Mouse (Mus musculus) urinary bladder, adult 18-20 months (tissue): Measurements from ENCODE around the gene Sp6.
A peak's percentile ranks its signal among the peaks of the same experiment; 100 is the strongest.

Experiments used
- DNase-seq, 2 experiments: peaks; one replicate each; pipeline ENCODE4 v3.0.0; 2022; ENCODE audit warnings: low spot score in 2 of 2, mixed read lengths in 2 of 2

The Sp6 gene

GRCm38 (mm10) chr11:96982355-96982754, 30.8 kb upstream of the Sp6 start:
- DNase-seq: peak; percentile 73 to 80

GRCm38 (mm10) chr11:96982859-96983258, 30.3 kb upstream of the Sp6 start, which contains the start of gene Sp2:
Gene Sp2, minus strand, starts transcription at chr11:96982959.
- DNase-seq: no peak

- peak in 1 of 2 experiments; percentile 50 for DNase-seq
Measured at GRCm38 (mm10) chr11:96984903-96985302, 28.3 kb upstream of the Sp6 start.

GRCm38 (mm10) chr11:96986463-96986862, 26.7 kb upstream of the Sp6 start:
- no peak for DNase-seq

- no peak for DNase-seq
Measured at GRCm38 (mm10) chr11:96987873-96988655, 25.1 kb upstream of the Sp6 start.

GRCm38 (mm10) chr11:96991501-96991900, 21.7 kb upstream of the Sp6 start:
- no peak for DNase-seq

GRCm38 (mm10) chr11:96992722-96993311, 20.4 kb upstream of the Sp6 start:
- no peak for DNase-seq

- DNase-seq: no peak
Measured at GRCm38 (mm10) chr11:96995031-96995430, 18.2 kb upstream of the Sp6 start.

- no peak for DNase-seq
Measured at GRCm38 (mm10) chr11:96995836-96996772, 17.1 kb upstream of the Sp6 start.

- no peak for DNase-seq
Measured at GRCm38 (mm10) chr11:96996773-96997379, 16.3 kb upstream of the Sp6 start.

- DNase-seq: peak in 1 of 2 experiments; percentile 48
Measured at GRCm38 (mm10) chr11:96997380-96997956, 15.7 kb upstream of the Sp6 start.

GRCm38 (mm10) chr11:97003170-97003569, 10.0 kb upstream of the Sp6 start:
- no peak for DNase-seq

GRCm38 (mm10) chr11:97007093-97007794, 6.0 kb upstream of the Sp6 start:
- no peak for DNase-seq

GRCm38 (mm10) chr11:97009198-97009790, 3.9 kb upstream of the Sp6 start:
- DNase-seq: no peak

GRCm38 (mm10) chr11:97017696-97018582, 4.7 kb downstream of the Sp6 start:
- peak in 1 of 2 experiments; percentile 45 for DNase-seq

GRCm38 (mm10) chr11:97018583-97019344, 5.6 kb downstream of the Sp6 start:
- DNase-seq: peak; percentile 67 to 73

- DNase-seq: no peak
Measured at GRCm38 (mm10) chr11:97019345-97019708, 6.1 kb downstream of the Sp6 start.

- DNase-seq: peak in 1 of 2 experiments; percentile 25
Measured at GRCm38 (mm10) chr11:97021121-97021765, 8.0 kb downstream of the Sp6 start.
